Mouse (Mus musculus) mouse embryonic stem cell (cell line): ENCODE measurements around the gene Plpp1.

ENCODE experiments used
- in situ Hi-C, 2 experiments: fragments of 300-500 bp; cut with MboI; formaldehyde crosslinking; loops; 1 replicate in 1 of 2; 3 replicates in 1 of 2; pipeline ENCODE4 v1.14.3; 2019 to 2020; ENCODE audit warnings: low sequenced_read_pairs in 2 of 2, low pct_unique_long_range_greater_than_20kb in 1 of 2, mixed read lengths in 1 of 2; ENCODE audit not compliant: unreplicated experiment in 1 of 2

Gene Plpp1

DNA sequence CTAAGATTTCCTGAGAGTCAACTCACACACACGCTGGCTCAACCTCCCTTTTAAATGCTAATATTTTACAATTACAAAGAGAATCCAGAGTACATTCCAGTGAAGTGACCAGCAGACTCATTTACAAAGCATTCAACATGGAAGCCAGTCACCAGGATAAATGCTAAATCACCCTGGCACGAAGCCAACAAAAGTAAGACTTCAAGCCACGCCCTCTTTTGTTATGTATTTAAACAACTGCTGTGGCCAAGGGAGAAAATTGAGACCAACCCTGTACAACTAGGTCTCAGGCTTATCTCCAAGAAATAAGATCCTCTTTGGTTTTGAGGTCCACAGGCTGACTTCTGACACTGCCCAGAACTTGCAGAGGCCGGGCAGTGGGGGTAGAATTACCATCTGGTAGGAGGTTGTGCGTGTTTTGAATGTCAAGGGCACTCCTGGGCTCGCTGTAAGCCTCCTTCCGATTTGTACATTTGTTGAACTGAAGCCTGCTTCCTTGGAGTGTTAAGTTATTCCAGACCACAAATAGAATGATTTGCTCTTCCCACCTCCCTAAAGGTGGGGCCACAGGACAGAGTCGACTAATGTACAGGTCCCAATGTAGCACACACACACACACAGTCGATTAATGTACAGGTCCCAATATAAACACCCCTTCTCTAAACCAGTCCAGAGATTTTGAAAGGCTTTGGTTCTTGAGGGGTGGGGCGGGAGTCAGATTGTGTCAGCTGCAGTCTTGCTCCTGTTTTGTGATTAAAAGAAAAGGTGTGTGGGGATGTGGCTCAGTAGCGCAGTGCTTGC is 29.9 kb upstream of the Plpp1 start:
- in situ Hi-C loops, result no loop called here

- in situ Hi-C loops, result no loop called here
Observed at GRCm38 (mm10) chr13:112771447-112772208, 29.0 kb upstream of the Plpp1 start.

- in situ Hi-C loops, result no loop called here
Observed at GRCm38 (mm10) chr13:112772252-112772651, 28.3 kb upstream of the Plpp1 start.

GRCm38 (mm10) chr13:112772861-112773260 is 27.7 kb upstream of the Plpp1 start:
- in situ Hi-C loops, result no loop called here

GRCm38 (mm10) chr13:112773991-112774675 is 26.5 kb upstream of the Plpp1 start:
- in situ Hi-C loops, result no loop called here

DNA sequence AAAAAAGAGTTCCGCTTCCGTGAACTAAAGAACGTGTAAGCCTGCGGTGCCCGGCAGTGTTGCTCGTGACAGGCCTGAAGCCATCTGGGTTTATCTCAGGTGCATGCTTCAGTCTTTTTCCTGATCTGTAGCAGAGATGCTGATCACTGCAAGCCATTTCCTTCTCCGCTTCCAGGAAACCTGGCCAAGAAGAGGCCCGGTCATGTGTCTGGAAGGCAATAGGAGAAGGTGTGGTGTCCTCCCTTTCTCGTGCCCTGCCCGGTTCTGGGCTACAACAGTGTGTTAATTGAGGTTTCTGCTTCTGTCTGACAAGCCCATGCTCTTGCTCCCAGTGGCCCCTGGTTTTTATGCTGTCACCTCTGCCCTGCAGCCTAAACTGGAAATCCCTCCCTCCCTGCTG is 24.7 kb upstream of the Plpp1 start:
- in situ Hi-C loops, result no loop called here

GRCm38 (mm10) chr13:112778407-112778806 is 22.2 kb upstream of the Plpp1 start:
- in situ Hi-C loops, result no loop called here

GRCm38 (mm10) chr13:112785305-112785704 is 15.3 kb upstream of the Plpp1 start:
- in situ Hi-C loops, result no loop called here

DNA sequence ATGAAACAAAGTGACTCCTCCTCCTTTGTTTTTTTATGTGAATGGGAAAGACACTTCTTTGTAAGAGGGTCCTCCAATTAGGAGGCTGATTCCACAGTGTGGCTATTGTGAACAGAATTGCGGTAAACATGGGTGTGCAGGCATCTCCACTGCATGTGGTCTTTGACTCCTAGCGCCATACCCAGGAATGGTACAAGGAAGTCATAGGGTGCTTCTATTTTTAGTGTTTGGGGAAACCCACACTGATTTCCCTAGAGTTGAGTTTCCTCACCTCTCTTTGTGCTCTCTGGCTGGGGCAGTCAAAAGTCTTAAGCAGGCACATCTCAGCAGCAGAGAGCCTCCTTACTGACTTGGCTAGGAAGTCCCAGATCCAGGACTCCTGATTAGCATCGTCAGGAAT is 14.4 kb upstream of the Plpp1 start:
- in situ Hi-C loops, result no loop called here

DNA sequence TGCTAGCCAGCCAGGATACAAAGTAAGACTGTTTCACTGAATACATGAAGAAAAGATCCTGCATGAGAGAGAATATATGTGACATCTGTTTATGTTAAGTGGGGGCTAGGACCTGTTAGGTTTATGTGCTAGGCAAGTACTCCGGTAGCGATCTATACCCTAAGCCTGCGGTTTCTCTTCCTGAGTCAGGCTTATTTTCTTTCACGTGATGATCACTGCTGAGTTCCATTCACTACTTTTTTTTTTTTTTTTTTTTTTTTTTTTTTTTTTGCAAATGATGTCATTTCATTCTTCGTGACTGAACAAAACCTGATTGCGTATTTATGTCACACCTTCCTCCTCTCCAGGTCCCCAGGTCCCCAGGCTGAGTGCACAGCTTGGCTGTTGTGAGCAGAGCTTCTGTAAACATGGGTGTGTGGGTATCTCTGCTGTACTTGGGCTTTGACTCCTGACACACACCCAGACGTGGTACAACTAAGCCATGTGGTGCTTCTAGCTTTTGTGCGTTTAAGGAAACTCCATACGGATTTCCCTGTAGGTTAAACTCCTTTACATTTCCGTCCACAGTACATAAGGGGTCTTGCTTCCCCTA is 13.6 kb upstream of the Plpp1 start:
- in situ Hi-C loops, result no loop called here

DNA sequence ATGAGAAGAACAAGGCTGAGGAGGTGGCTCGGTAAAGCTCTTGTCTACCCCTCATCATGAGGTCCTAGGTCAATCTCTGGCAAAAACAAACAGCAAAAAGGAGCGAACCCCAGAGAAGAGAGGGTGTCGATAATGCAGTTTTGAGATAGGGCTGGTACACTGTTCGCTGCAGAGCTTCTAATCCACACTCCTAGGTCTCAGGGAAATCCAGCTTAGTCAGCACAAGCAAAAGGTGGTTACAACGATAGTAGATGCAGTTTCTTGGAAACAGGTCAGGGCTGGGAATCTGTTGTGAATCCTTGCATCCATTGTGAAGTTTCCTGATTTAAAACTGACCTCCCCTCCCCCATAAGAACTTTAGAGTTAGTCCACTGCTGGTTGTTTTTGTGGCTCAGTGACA is 9.8 kb upstream of the Plpp1 start:
- in situ Hi-C loops, result no loop called here

DNA sequence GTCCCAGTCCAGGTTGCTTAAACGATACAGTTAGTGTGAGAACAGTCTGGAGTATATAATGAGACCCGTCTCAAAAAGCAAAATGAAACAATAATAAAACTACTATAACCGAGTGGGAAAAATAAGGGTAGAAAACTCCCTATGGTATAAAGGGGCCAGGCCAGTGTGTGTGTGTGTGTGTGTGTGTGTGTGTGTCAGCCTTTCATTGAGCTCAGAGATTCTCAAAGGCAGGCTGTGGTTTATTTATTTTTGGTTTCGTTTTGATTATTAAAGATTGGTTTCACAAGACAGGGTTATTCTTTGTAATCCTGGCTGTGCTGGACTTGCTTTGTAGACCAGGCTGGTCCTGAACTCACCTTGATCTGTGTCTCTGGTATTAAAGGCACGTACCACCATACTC is 8.7 kb upstream of the Plpp1 start:
- in situ Hi-C loops, result no loop called here

GRCm38 (mm10) chr13:112798243-112798952 is 2.2 kb upstream of the Plpp1 start:
- in situ Hi-C loops, result loop anchor here in 1 of 2 experiments (5.0 kb wide), 1 partner anchor 36 kb away; no protein-coding TSS in a partner anchor

- in situ Hi-C loops, result loop anchor here in 1 of 2 experiments (5.0 kb wide), 1 partner anchor 37 kb away; no protein-coding TSS in a partner anchor
Observed at GRCm38 (mm10) chr13:112798953-112799305, 1.7 kb upstream of the Plpp1 start.

GRCm38 (mm10) chr13:112799721-112800241 is 811 bp upstream of the Plpp1 start:
- in situ Hi-C loops, result loop anchor here in 1 of 2 experiments (5.0 kb wide), 1 partner anchor 37 kb away; no protein-coding TSS in a partner anchor

DNA sequence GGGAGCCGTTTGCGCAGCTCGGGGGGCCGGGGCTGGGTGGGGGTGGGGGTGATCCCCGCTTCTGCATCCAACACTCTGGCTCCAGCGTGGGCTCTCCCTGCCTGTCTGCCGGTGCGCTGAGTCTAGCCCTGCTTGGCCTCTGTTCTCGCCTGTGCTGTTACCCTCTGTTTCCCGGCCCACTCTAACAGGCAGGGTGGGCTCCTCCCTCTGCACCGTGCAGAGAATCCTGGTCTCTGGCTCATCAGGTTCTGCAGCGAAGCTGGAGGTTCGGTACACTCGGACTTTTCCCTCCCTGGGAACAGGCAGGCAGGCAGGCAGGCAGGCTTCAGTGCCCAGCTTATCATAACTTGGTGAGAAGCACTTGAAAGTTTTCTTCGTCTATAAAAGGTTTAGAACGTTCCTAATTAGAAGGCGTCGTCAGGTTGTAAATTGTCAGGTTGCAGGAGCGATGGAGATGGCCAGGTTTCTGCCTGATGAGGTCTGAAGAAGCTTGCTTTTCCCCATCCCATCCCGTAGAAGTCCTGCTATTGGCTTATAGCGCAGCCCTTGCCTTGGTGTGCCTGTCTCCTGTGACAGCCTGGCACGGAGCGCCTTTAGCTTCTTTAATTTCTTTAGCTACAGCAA is 901 bp downstream of the Plpp1 start:
- in situ Hi-C loops, result no loop called here

DNA sequence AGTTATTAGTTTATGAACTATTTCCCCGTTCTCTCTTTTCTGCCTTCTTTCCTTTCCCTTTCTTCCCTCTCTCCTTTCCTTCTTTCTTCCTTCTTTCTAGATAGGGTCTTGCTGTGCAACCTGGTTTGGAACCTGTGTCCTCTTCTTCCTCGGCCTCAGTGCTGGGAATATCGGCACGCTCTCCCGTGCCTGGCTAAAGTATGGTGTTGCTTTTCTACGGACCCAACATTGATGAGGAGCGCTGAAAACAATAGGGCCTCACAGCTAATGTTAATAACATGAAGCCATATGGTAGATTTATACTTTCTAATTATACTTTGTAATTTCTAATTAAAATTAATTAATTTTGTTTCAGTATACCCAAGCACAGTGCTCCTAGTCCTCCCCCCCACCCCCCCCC is 2.5 kb downstream of the Plpp1 start:
- in situ Hi-C loops, result no loop called here

DNA sequence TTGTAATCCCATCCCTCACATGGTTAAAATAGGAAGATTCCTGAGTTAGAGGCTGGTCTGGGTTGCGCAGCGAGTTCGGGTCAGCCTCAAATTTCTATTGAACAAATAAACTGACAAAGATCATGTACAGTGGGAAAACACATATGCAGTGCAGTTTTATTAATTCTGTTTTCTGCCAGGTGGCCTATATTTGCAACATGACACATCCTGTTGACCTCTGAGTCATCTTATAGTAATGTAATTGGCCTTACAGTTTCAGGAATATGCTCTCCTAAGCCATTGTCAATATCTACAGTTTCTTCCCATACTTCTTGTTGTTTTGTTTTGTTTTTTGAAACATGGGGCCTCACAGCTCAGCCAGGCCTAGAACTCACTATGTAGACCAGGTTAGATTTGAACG is 3.1 kb downstream of the Plpp1 start:
- in situ Hi-C loops, result no loop called here
